Mouse (Mus musculus): ENCODE measurements around the gene E2f1. TPM values are rescaled to one million over a fixed set of nuclear protein-coding genes. Genes with fewer than 3 reads are reported as not detected.

E2f1 gene
- polyA plus RNA-seq, 1 experiment: 10.9 TPM

GRCm38 (mm10) chr2:154583906-154584872 lies 14.5 kb upstream of the E2f1 start:
- peak; percentile 95 for DNase-seq (ENCODE audit: extremely low spot score in 1 of 2, low spot score in 1 of 2)

DNA sequence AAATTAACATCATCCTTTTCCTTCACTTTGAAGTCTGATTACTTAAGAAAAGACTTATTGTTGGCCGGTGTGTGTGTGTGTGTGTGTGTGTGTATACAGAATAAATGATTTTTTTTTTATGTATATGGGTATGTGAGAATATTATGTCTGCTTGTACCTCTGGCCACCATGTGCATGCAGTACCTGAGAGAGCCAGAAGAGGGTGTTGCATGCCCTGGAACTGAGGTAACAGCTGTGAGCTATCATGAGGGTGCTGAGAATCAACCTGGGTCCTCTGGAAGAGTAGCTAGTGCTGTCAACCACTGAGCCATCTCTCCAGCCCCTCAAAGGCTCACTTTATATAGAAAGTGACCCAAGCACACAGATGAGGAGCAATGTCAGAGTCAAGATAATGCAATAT lies 11.7 kb upstream of the E2f1 start:
- no peak for DNase-seq (ENCODE audit: extremely low spot score in 1 of 2, low spot score in 1 of 2)

GRCm38 (mm10) chr2:154580586-154580985 lies 10.9 kb upstream of the E2f1 start:
- DNase-seq (ENCODE audit: extremely low spot score in 1 of 2, low spot score in 1 of 2): no peak

- no peak for DNase-seq (ENCODE audit: extremely low spot score in 1 of 2, low spot score in 1 of 2)
Observed at GRCm38 (mm10) chr2:154577744-154578067, 8.0 kb upstream of the E2f1 start.

GRCm38 (mm10) chr2:154576876-154577743 lies 7.4 kb upstream of the E2f1 start:
- DNase-seq (ENCODE audit: extremely low spot score in 1 of 2, low spot score in 1 of 2): no peak

- no peak for DNase-seq (ENCODE audit: extremely low spot score in 1 of 2, low spot score in 1 of 2)
Observed at GRCm38 (mm10) chr2:154574271-154574670, 4.6 kb upstream of the E2f1 start.

DNA sequence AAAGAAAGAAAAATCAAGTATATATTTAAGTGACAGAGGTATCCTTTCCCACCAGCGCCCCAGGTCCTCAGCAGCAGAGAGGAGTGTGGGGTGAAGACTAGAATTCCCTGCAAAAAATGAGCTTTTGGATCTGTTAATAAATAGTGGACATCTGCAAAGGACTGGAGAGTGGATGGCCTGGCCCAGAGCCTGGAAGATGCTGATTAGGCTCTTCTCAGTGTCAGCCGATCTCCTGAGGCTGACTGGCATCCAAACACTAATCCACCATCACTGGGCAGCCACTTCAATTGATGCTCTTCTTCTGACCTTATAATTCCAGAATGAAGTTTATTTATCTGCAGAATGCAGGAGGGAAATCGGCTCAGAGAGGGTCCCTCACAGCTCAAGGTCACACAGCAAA lies 3.3 kb upstream of the E2f1 start:
- DNase-seq (ENCODE audit: extremely low spot score in 1 of 2, low spot score in 1 of 2): no peak

DNA sequence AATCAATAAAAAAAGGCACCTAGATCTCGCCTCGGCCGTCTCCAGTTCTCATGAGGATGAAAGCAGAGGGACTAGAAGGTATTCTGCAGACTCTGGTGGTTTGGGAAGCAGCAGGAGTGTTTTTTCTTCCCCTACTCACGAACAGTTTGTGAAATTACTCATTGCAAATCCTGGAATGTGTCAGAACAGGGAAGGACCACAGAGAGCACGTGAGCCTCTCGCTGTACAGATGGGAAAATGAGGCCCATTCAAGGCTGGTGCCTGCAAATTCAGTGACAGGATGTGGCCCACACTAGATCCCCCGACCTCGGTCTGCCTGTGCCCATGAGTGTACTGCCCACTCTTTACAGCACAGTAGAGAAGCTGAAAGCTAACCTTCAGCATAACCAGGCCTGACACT lies 2.3 kb upstream of the E2f1 start:
- no peak for DNase-seq (ENCODE audit: extremely low spot score in 1 of 2, low spot score in 1 of 2)

DNA sequence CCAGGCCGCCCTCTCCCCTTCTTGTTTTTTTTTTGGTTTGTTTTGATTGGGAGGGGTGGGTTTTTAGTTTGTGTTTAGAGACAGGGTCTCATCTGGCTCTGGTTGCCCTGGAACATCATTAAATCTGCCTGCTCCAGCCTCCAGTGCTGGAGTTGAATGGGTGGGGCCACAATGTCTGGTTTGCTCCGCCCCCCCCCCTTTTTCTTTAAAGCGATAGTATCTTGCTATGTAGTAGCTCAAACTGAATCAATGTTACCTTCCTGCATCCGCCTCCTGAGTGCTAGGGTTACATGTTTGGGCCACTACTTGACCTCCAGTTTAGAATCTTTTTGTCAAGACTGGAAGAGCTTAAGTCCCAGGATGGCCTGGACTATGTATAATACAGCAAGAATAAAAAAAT lies 1.6 kb upstream of the E2f1 start:
- no peak for DNase-seq (ENCODE audit: extremely low spot score in 1 of 2, low spot score in 1 of 2)

GRCm38 (mm10) chr2:154570666-154571065 lies 974 bp upstream of the E2f1 start:
- DNase-seq (ENCODE audit: extremely low spot score in 1 of 2, low spot score in 1 of 2): no peak

DNA sequence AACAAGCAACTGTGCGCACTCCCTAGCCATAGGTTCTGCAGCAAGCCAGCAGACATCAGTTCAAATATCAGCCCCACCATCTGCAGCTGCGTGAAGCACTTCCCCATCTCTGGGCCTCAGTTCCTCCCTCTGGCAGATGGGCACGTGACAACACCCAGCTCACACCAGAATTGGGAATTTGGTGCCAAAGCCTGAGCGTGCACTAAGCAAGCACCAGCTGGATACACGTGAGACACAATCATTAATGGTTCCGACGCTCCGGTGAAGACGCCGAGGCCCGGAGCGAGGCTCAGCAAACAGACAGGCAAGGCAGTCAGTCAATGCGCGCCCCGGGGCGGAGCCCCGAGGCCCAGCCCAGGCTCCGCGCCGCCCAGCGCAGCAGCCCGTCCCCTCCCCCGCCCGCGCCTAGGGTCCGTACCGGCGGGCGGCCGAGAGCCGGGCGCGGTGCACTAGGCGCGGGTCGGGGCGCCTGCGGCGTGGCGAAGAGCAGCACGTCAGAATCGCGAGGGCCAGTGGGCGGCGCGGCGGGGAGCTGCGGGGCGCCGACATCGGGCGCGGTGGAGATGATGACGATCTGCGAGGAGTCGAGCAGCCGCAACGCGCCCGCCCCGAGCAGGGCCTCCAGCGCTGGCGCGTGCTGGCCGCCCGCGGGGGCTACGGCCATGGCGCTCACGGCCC lies 482 bp downstream of the E2f1 start:
- no peak for DNase-seq (ENCODE audit: extremely low spot score in 1 of 2, low spot score in 1 of 2)

GRCm38 (mm10) chr2:154568329-154569070 lies 1.2 kb downstream of the E2f1 start:
- no peak for DNase-seq (ENCODE audit: extremely low spot score in 1 of 2, low spot score in 1 of 2)

- no peak for DNase-seq (ENCODE audit: extremely low spot score in 1 of 2, low spot score in 1 of 2)
Observed at GRCm38 (mm10) chr2:154567766-154568165, 1.9 kb downstream of the E2f1 start.

GRCm38 (mm10) chr2:154566641-154567040 lies 3.1 kb downstream of the E2f1 start:
- no peak for DNase-seq (ENCODE audit: extremely low spot score in 1 of 2, low spot score in 1 of 2)

DNA sequence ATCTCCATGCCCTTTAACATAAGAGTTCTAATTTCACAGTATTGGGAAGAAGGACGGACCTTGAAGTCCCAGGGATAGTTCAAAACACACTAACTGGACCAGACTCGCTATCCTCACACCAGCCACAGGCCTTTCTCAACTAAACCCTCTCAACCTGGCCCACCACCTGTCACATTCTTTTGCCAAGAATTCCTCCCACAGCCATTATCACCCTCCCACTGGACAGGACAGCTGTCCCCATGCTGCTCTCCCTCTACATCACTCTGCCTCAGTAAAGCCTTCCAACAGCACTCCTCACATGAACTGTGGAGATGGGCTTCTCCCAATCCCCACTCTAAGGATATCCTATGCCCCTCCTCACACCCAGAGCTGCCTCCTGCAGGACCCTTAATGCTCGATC lies 4.1 kb downstream of the E2f1 start:
- DNase-seq (ENCODE audit: extremely low spot score in 1 of 2, low spot score in 1 of 2): peak in 1 of 2 experiments; percentile 59

GRCm38 (mm10) chr2:154563612-154564170 lies 6.0 kb downstream of the E2f1 start:
- DNase-seq (ENCODE audit: extremely low spot score in 1 of 2, low spot score in 1 of 2): no peak

GRCm38 (mm10) chr2:154558264-154559039 lies 11.2 kb downstream of the E2f1 start, which contains the start of gene Necab3:
Gene Necab3 (minus strand): TSS chr2:154558890.
- DNase-seq (ENCODE audit: extremely low spot score in 1 of 2, low spot score in 1 of 2): peak in 1 of 2 experiments; percentile 70

GRCm38 (mm10) chr2:154557184-154557832 lies 12.4 kb downstream of the E2f1 start:
- peak in 1 of 2 experiments; percentile 67 for DNase-seq (ENCODE audit: extremely low spot score in 1 of 2, low spot score in 1 of 2)

DNA sequence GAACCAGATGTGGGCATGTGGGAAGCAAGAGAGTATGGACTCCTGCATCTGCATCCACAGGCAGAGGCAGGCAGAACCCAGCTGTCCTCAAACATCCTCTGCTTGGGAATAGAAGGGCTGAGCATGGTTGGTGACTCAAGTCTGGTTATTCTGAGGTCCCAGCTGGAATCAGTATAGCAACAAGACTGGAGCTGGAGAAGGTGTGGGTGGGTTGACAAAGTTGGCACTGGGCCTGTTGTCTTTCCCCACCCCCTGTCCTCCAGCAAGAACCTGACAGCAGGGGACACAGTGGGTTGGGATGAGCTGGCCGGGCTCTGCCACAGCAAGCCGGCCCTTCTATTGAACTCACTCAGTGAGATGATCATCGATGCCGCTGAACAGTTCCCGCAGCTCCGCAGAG lies 14.5 kb downstream of the E2f1 start:
- DNase-seq (ENCODE audit: extremely low spot score in 1 of 2, low spot score in 1 of 2): peak; percentile 80 to 81

Data from frontal cortex, adult 2 months (tissue).